Mouse (Mus musculus) central nervous system, embryonic 18 days (tissue): ENCODE data around the gene Atg10. TPM values are rescaled to one million over a fixed set of nuclear protein-coding genes. Genes with fewer than 3 reads are reported as not detected.

ENCODE experiments used
- polyA plus RNA-seq: library from polyadenylated mRNA; depleted of rRNA; stranded (reverse); fragments of >200 nt; gene quantifications from 2 replicates; pipeline ENCODE4 v1.2.3, GENCODE M21; 2012; rRNA removed

Gene Atg10
- polyA plus RNA-seq, result 4.2 and 4.5 TPM in 2 replicates

DNA sequence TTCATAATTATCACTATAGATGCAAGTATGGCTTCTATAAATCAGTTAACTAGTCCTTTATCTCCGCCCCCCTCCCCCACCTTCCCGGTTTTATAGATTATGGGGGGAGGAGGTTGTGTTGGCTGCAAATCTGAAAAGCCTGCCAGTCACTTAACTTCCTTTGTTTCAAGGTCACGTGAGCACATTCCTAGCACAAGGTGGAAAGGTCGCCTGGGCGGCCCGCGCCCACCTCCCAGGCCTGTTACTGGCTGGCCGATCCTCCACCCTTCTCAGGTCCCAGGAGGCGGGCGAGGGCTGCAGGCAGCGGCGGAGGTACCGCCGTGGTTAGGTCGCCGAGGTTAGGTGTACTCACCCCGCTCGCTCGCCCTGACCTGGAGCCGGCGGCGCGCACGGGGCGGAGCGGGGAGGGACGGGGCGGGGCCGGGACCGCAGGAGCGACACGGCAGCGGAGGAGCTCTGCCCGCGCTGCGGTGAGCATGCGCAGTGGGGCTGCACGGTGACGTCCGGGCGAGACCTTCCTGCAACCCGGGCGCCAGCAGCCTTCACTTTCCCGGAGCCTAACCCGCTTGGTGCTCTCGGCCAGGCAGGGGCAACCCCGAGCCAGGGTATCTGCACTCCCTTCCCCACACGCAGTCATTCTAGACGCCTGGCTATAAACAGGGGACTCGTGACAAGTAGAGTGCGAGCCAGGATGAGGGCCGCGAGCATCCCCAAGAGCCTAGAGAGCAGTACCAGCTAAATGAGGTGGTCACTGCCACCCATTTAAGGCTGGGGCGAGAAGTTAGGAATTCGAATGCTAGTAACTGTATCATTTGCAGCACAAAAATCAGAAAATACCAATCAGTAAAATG lies at the start of gene Atg10:
Gene Atg10, minus strand, starts transcription at position 382 of the 851 bp plus-strand sequence.

DNA sequence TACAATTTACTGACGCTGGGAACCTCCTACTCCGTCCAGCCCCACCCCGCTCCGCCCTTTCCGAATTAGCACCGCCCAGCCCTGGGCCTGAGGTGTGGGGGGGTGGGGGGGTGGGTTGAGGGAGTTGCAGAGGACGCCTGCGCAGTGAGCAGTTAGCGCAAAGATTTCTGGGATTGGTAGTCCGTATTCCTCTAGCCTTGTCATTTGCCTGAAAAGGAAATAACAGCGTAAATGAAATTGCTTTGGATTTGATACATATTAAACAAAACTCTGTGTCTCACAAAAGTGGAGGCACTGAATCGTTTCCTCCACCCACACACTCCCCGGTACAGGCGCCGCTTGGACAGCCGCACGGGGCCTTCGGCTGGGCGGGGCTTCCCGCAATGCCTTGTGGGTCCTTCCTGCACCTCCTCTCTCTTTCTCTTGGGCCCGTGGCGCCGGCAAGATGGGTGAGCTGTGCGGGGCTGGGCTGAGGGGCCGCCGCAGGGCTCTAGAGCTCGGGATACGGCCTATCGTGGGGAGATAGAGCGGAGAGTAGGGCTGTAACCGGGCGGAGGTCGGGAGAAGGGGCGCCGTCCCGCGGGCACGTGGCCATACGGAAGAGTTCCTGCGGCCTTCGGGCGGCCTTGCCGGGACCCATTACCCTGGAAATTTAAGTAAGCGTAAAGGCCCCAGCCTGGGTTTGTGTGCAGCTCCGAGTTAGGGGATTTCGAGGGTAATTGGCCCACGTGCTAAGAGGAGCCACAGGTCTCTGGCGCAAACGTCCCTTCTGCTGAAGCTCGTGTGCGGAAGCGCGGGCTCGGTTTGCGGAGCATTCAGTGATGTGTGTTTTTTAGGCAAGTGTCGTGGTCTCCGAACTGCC lies 300.8 kb downstream of the Atg10 start, which contains the start of gene Rps23:
Gene Rps23, plus strand, starts transcription at position 208 of the 862 bp plus-strand sequence.

GRCm38 (mm10) chr13:90905176-90905575 lies 318.6 kb downstream of the Atg10 start, which contains the start of gene Atp6ap1l:
TSS of gene Atp6ap1l (minus strand) at chr13:90905355.

Other genes starting within 250 kb of the Atg10 start
- 198 and 221 TPM in 2 replicates for gene Ssbp2, start 236.3 kb upstream of the Atg10 start, polyA plus RNA-seq